Mouse (Mus musculus): ENCODE data around the gene Akt1. TPM values are rescaled to one million over a fixed set of nuclear protein-coding genes. Genes with fewer than 3 reads are reported as not detected.

Akt1 gene
- polyA plus RNA-seq, 1 experiment from 2014 or later = 80.0 TPM

GRCm38 (mm10) chr12:112651778-112652439 is 22.8 kb downstream of the Akt1 start:
- Histone ChIP-seq H3K27ac (replicated peaks) (no peak overlapping the region), H3K4me2 (replicated peaks) (no peak overlapping the region), H3K9me3 (no peaks in the 10 kb centered on the region), H3K4me3 (no peak overlapping the region), H3K4me1 (peaks cover under 1% of the 10 kb centered on the region), H3K27me3 (no peaks in the 10 kb centered on the region), H3K9ac (replicated peaks) (no peak overlapping the region), H3K36me3 (peaks cover 87% of the 10 kb centered on the region)
- ATAC-seq (ENCODE audit: low FRiP score, low read depth) = no peak
- 82% methylated on average over 5 of the region's 5 CpGs for WGBS

GRCm38 (mm10) chr12:112648081-112648480 is 26.6 kb downstream of the Akt1 start:
- no peak for ATAC-seq (ENCODE audit: low FRiP score, low read depth)
- Histone ChIP-seq H3K4me3 (no peak overlapping the region), H3K9ac (replicated peaks) (no peak overlapping the region), H3K9me3 (no peaks in the 10 kb centered on the region), H3K27ac (replicated peaks) (no peak overlapping the region), H3K4me1 (peaks cover 18% of the 10 kb centered on the region), H3K4me2 (replicated peaks) (no peak overlapping the region), H3K27me3 (no peaks in the 10 kb centered on the region), H3K36me3 (peaks cover 51% of the 10 kb centered on the region)
- WGBS = 93% methylated on average over 5 of the region's 5 CpGs

- Histone ChIP-seq H3K4me3 (peak overlapping the region; percentile 75), H3K9me3 (no peaks in the 10 kb centered on the region), H3K4me1 (peaks cover 18% of the 10 kb centered on the region), H3K27me3 (no peaks in the 10 kb centered on the region), H3K27ac (replicated peaks) (no peak overlapping the region), H3K9ac (replicated peaks) (peak overlapping the region; percentile 81), H3K4me2 (replicated peaks) (peak overlapping the region; percentile 89), H3K36me3 (peaks cover 37% of the 10 kb centered on the region)
- 62% methylated on average over 6 of the region's 6 CpGs for WGBS
- no peak for ATAC-seq (ENCODE audit: low FRiP score, low read depth)
These were observed 28.5 kb downstream of the Akt1 start for GRCm38 (mm10) chr12:112646139-112646538.

GRCm38 (mm10) chr12:112644855-112645506 is 29.7 kb downstream of the Akt1 start:
- Histone ChIP-seq H3K27me3 (no peaks in the 10 kb centered on the region), H3K4me1 (peaks cover 18% of the 10 kb centered on the region), H3K4me3 (peak overlapping the region; percentile 75), H3K36me3 (peaks cover 26% of the 10 kb centered on the region), H3K4me2 (replicated peaks) (peak overlapping the region; percentile 89), H3K27ac (replicated peaks) (peak overlapping the region; percentile 81), H3K9ac (replicated peaks) (peak overlapping the region; percentile 81), H3K9me3 (no peaks in the 10 kb centered on the region)
- under 1% methylated on average over 75 of the region's 75 CpGs for WGBS
- no peak; the same call in 1 of the 2 replicates for ATAC-seq (ENCODE audit: low FRiP score, low read depth)

GRCm38 (mm10) chr12:112644180-112644854 is 30.4 kb downstream of the Akt1 start, which contains the start of gene Siva1:
Siva1 (plus strand) TSS chr12:112644679.
- Histone ChIP-seq H3K27ac (replicated peaks) (peak within 1 kb of the TSS; percentile 81), H3K9ac (replicated peaks) (peak within 1 kb of the TSS; percentile 81), H3K4me1 (peaks cover 18% of the 10 kb centered on the region), H3K4me3 (peak within 1 kb of the TSS; percentile 75), H3K36me3 (peaks cover 20% of the 10 kb centered on the region), H3K27me3 (no peaks in the 10 kb centered on the region), H3K4me2 (replicated peaks) (peak within 1 kb of the TSS; percentile 89), H3K9me3 (no peaks in the 10 kb centered on the region)
- ATAC-seq (ENCODE audit: low FRiP score, low read depth) = peak; percentile 98
- 1% methylated on average over 45 of the region's 46 CpGs for WGBS

- Histone ChIP-seq H3K36me3 (peaks cover 8% of the 10 kb centered on the region), H3K9ac (replicated peaks) (no peak overlapping the region), H3K4me3 (no peak overlapping the region), H3K4me1 (peaks cover 18% of the 10 kb centered on the region), H3K4me2 (replicated peaks) (no peak overlapping the region), H3K9me3 (no peaks in the 10 kb centered on the region), H3K27ac (replicated peaks) (no peak overlapping the region), H3K27me3 (no peaks in the 10 kb centered on the region)
- 89% methylated on average over 6 of the region's 6 CpGs for WGBS
- no peak for ATAC-seq (ENCODE audit: low FRiP score, low read depth)
These were observed 31.6 kb downstream of the Akt1 start for GRCm38 (mm10) chr12:112643126-112643525.

- Histone ChIP-seq H3K27me3 (no peaks in the 10 kb centered on the region), H3K4me3 (no peak overlapping the region), H3K4me2 (replicated peaks) (no peak overlapping the region), H3K9me3 (no peaks in the 10 kb centered on the region), H3K27ac (replicated peaks) (no peak overlapping the region), H3K4me1 (no peaks in the 10 kb centered on the region), H3K9ac (replicated peaks) (no peak overlapping the region), H3K36me3 (no peaks in the 10 kb centered on the region)
- WGBS = 87% methylated on average over 10 of the region's 10 CpGs
- ATAC-seq (ENCODE audit: low FRiP score, low read depth) = no peak
These were observed 35.2 kb downstream of the Akt1 start for GRCm38 (mm10) chr12:112639526-112639925.

- no peaks in the 10 kb centered on the region; the same call in 1 of the 2 replicates for H3K27me3 ChIP-seq
- no peak for ATAC-seq (ENCODE audit: low FRiP score, low read depth)
- no peak overlapping the region for H3K4me2 ChIP-seq (replicated peaks)
- no peak overlapping the region for H3K27ac ChIP-seq (replicated peaks)
- no peak overlapping the region for H3K4me3 ChIP-seq
- WGBS = 71% methylated on average over 9 of the region's 9 CpGs
- H3K36me3 ChIP-seq = no peaks in the 10 kb centered on the region
- no peaks in the 10 kb centered on the region for H3K9me3 ChIP-seq
- peaks cover 7% of the 10 kb centered on the region for H3K4me1 ChIP-seq
- no peak overlapping the region for H3K9ac ChIP-seq (replicated peaks)
These were observed 41.0 kb downstream of the Akt1 start for GRCm38 (mm10) chr12:112633686-112634085.

GRCm38 (mm10) chr12:112632907-112633306 is 41.8 kb downstream of the Akt1 start:
- Histone ChIP-seq H3K27me3 (no peaks in the 10 kb centered on the region; the same call in 1 of the 2 replicates), H3K4me3 (no peak overlapping the region), H3K9ac (replicated peaks) (no peak overlapping the region), H3K4me2 (replicated peaks) (no peak overlapping the region), H3K36me3 (no peaks in the 10 kb centered on the region), H3K9me3 (no peaks in the 10 kb centered on the region), H3K4me1 (peaks cover 12% of the 10 kb centered on the region), H3K27ac (replicated peaks) (no peak overlapping the region)
- ATAC-seq (ENCODE audit: low FRiP score, low read depth) = no peak
- WGBS = 87% methylated on average over 5 of the region's 5 CpGs

GRCm38 (mm10) chr12:112632084-112632777 is 42.5 kb downstream of the Akt1 start:
- 74% methylated on average over 11 of the region's 11 CpGs for WGBS

GRCm38 (mm10) chr12:112631472-112631871 is 43.2 kb downstream of the Akt1 start:
- H3K36me3 ChIP-seq = no peaks in the 10 kb centered on the region
- no peak overlapping the region for H3K4me3 ChIP-seq
- H3K4me2 ChIP-seq (replicated peaks) = no peak overlapping the region
- no peak overlapping the region for H3K9ac ChIP-seq (replicated peaks)
- H3K27ac ChIP-seq (replicated peaks) = no peak overlapping the region
- H3K9me3 ChIP-seq = no peaks in the 10 kb centered on the region
- no peaks in the 10 kb centered on the region; the same call in 1 of the 2 replicates for H3K27me3 ChIP-seq
- no peak for ATAC-seq (ENCODE audit: low FRiP score, low read depth)
- WGBS = 78% methylated on average over 1 of the region's 1 CpGs
- peaks cover 12% of the 10 kb centered on the region for H3K4me1 ChIP-seq

More at GRCm38 (mm10) chr12:112632084-112632777, 42.5 kb downstream of the Akt1 start:
- no peak overlapping the region for H3K9ac ChIP-seq (replicated peaks)
- H3K9me3 ChIP-seq = no peaks in the 10 kb centered on the region
- H3K4me1 ChIP-seq = peaks cover 12% of the 10 kb centered on the region
- H3K27me3 ChIP-seq = no peaks in the 10 kb centered on the region; the same call in 1 of the 2 replicates
- H3K36me3 ChIP-seq = no peaks in the 10 kb centered on the region
- no peak overlapping the region for H3K4me2 ChIP-seq (replicated peaks)
- no peak overlapping the region for H3K27ac ChIP-seq (replicated peaks)
- ATAC-seq (ENCODE audit: low FRiP score, low read depth) = no peak
- H3K4me3 ChIP-seq = no peak overlapping the region
